Mouse (Mus musculus) lung, embryonic 15.5 days (tissue): ENCODE measurements at regions not wholly inside any gene's neighbourhood (a gene's known extent, or its start where the extent isn't known, plus 50 kb on each side); places are given as distances from the start of the nearest gene placed in this dataset.

Experiments used
- ATAC-seq: fragments of 200-750 bp; cut with Nextera tagmentation; 2 replicates; pipeline ENCODE4 v1.8.0; 2017; ENCODE audit warnings: moderate number of reproducible peaks, borderline replicate concordance; ENCODE audit not compliant: low FRiP score, low TSS enrichment; ENCODE audit errors: extremely low read depth
- H3K27ac ChIP-seq: fragments of 300-500 bp; sonication (generic); 2 replicates; pipeline ENCODE4 v1.5.1; 2015; ENCODE audit warnings: moderate library complexity, mild to moderate bottlenecking, inconsistent platforms
- H3K27me3 ChIP-seq: fragments of 300-500 bp; sonication (generic); 2 replicates; pipeline ENCODE4 v1.6.1; 2015; ENCODE audit warnings: inconsistent platforms
- H3K36me3 ChIP-seq: fragments of 300-500 bp; sonication (generic); 2 replicates; pipeline ENCODE4 v1.6.1; 2015; ENCODE audit warnings: inconsistent platforms
- H3K4me1 ChIP-seq: fragments of 300-500 bp; sonication (generic); 2 replicates; pipeline ENCODE4 v1.6.1; 2015; ENCODE audit warnings: inconsistent platforms
- H3K4me2 ChIP-seq: fragments of 300-500 bp; sonication (generic); 2 replicates; pipeline ENCODE4 v1.6.1; 2015; ENCODE audit warnings: inconsistent platforms, mild to moderate bottlenecking, moderate library complexity
- H3K4me3 ChIP-seq: fragments of 300-500 bp; sonication (generic); 2 replicates; pipeline ENCODE4 v1.5.1; 2015; ENCODE audit warnings: mild to moderate bottlenecking, inconsistent platforms
- H3K9ac ChIP-seq: fragments of 300-500 bp; sonication (generic); 2 replicates; pipeline ENCODE4 v1.6.1; 2015; ENCODE audit warnings: inconsistent platforms
- H3K9me3 ChIP-seq: fragments of 300-500 bp; sonication (generic); 2 replicates; pipeline ENCODE4 v1.6.1; 2016; ENCODE audit warnings: inconsistent platforms
- WGBS: fragments of 180-500 bp; shearing (Covaris S2); methylation state at CpG from one replicate; pipeline ENCODE4 v1.1.7; 2015; 5-methylcytosine and 5-hydroxymethylcytosine counted together

DNA sequence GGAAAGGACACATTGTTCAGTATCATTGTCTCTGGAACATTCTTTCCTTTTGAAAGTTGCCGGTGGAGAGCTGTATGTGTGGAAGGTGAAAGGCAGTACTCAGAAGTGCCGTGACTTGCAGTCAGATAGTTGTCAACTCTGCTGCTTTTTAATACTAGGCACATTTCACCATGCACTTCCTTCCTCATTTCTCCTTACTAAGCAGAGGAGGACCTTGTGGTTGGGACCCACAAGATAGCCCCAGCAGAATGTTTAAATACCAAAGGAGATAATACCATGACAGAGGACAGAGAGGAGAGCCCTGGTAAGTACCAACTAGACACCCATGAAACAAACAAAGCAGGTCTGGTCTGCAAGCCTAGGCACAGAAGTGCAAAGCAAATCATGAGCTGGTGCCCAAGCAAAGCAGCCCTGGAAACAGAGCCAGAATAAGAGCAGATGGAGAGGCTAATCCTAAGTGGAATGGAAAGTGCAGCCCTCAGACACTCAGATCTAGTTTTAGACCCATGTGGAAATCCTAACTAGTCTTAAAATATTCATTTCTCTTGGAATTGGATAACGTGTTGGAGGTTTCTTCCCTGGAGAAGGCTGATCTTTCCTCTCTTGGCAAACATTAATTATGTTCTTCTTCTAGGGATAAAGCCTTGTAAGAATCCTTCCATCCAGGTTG, 341.4 kb downstream of the Insc start:
- Histone ChIP-seq H3K4me3 (no peak overlapping the region), H3K4me1 (0 out of 2 replicates have a peak, but pooled peaks cover 6% of the 10 kb centered on the region), H3K27me3 (no peaks in the 10 kb centered on the region), H3K27ac (no peak overlapping the region), H3K9me3 (no peaks in the 10 kb centered on the region), H3K9ac (no peak overlapping the region), H3K36me3 (no peaks in the 10 kb centered on the region), H3K4me2 (no peak overlapping the region)
- no peak for ATAC-seq
- WGBS, result 79% methylated on average over 3 of the region's 3 CpGs

DNA sequence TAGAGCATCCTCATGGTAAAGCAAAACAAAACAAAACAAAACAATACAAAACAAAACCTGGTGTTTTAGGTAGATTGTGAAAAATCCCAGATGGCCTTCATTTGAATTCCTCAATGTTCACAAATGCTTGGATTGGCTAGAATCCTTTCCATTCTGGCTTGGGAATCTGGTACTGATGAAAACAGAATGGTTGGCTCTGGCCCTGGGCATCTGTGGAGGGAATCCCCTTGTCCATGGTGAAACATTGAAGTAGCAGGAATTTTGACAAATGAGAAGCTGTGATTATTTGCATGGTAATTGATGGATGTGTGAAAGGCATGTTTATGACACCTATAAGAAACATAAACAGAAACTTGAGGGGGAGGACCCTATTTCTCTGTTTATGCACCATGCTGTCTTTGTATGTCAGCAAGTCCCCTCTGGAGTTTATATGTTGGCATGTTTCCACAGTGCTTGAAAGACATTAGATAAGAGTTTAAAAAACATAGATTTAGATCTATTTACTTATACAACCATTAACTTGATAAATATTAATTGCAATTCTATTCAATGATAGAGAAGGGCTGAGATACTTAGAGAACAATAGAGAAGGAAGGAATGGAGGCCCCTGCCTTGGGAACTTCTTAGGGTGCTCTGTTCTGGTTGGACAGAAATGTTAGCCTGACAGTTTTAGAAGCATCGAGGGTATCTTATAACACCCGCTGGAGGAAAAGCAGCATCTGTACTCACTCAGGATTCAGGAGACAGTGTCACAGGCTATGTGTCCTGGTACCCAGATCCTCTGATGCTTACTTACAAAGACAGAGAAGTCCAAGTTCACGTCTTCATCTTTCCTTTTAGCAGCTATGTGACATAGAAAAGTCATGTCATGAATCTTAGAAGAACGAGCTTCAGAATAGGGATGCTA, 343.3 kb downstream of the Insc start:
- H3K27me3 ChIP-seq, result no peaks in the 10 kb centered on the region
- no peak overlapping the region for H3K4me3 ChIP-seq
- ATAC-seq, result peak; percentile 91
- H3K27ac ChIP-seq, result no peak overlapping the region
- WGBS, result 33% methylated on average over 4 of the region's 4 CpGs
- 0 out of 2 replicates have a peak, but pooled peaks cover 6% of the 10 kb centered on the region for H3K4me1 ChIP-seq
- no peaks in the 10 kb centered on the region for H3K9me3 ChIP-seq
- no peak overlapping the region for H3K4me2 ChIP-seq
- H3K36me3 ChIP-seq, result no peaks in the 10 kb centered on the region
- H3K9ac ChIP-seq, result no peak overlapping the region

DNA sequence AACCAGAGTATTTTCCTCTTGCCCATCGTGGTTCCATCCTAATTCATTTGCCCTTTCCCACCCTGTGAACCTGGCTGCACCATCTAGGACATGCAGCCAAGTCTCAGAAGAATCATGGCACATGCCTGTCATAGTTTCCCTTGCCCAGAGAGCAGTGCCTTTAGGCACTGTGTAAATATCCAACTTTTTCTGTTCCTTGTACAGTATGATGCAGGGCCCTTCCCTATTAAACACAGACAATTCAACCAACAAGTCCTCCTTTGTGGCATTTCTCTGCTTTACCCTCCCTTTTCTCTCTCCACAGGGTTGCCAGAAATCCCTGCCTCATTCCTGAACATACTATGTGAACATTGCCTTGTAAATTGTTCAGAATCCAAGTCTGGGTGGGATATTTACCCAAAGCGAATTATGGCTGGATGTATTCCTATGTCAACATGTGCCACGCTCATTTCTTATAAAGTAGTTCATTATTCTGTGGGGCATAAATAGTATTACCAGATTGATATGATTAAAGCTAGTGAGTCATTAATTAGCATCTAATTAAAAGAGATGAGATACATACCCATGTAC, 349.1 kb downstream of the Insc start:
- no peak overlapping the region for H3K4me3 ChIP-seq
- H3K27ac ChIP-seq, result peak overlapping the region; percentile 15; the same call in 1 of the 2 replicates
- no peak overlapping the region for H3K4me2 ChIP-seq
- H3K36me3 ChIP-seq, result no peaks in the 10 kb centered on the region
- 69% methylated on average over 3 of the region's 3 CpGs for WGBS
- no peak overlapping the region for H3K9ac ChIP-seq
- no peaks in the 10 kb centered on the region for H3K9me3 ChIP-seq
- no peaks in the 10 kb centered on the region for H3K4me1 ChIP-seq
- no peak for ATAC-seq
- H3K27me3 ChIP-seq, result no peaks in the 10 kb centered on the region

DNA sequence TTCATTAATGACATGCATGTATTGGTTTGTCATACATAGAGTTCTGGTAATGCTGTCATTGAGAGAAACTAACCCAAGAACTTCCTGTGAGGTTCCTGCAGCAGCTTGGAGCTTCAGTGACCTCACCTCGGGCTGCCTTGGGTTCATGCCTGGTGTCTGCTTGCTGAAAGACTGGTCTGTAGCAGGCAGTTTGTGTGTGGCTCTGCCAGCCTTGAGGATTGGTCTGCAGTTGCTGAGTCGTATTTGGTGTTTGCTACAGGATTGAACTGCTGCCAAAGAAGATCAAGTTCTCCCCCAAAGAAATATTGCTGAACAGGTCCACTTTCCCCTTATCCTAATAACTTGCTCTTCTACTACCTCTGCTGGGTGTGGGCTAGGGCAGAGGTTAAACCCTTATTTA, 362.5 kb downstream of the Insc start:
- no peak for ATAC-seq
- Histone ChIP-seq H3K27ac (no peak overlapping the region), H3K4me1 (no peaks in the 10 kb centered on the region), H3K27me3 (no peaks in the 10 kb centered on the region), H3K9me3 (no peaks in the 10 kb centered on the region), H3K36me3 (no peaks in the 10 kb centered on the region), H3K4me2 (no peak overlapping the region), H3K9ac (no peak overlapping the region), H3K4me3 (no peak overlapping the region)
- WGBS, result 43% methylated on average over 2 of the region's 2 CpGs

DNA sequence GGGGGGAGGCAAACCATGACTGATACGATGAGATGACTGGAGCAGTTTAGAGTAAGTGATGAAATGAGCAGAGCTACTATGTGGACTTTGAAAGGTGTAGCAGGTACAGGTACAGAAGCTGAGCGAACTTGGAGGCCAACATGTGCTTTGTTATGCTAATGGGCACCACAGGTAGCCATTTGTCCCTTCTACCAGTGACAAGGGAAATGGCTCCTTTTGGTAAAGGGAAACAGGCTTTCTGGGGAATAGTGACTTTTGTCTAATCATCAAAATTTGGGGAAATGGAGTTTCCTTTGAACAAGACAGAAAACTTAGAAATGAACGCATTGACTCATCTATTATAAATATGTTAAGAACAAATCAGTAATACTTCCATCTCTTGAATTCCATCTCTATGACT, 368.8 kb downstream of the Insc start:
- H3K4me3 ChIP-seq, result no peak overlapping the region
- no peaks in the 10 kb centered on the region for H3K4me1 ChIP-seq
- ATAC-seq, result no peak
- H3K27me3 ChIP-seq, result no peaks in the 10 kb centered on the region
- 57% methylated on average over 3 of the region's 3 CpGs for WGBS
- no peak overlapping the region for H3K27ac ChIP-seq
- no peak overlapping the region for H3K4me2 ChIP-seq
- no peaks in the 10 kb centered on the region for H3K36me3 ChIP-seq
- no peaks in the 10 kb centered on the region for H3K9me3 ChIP-seq
- no peak overlapping the region for H3K9ac ChIP-seq

DNA sequence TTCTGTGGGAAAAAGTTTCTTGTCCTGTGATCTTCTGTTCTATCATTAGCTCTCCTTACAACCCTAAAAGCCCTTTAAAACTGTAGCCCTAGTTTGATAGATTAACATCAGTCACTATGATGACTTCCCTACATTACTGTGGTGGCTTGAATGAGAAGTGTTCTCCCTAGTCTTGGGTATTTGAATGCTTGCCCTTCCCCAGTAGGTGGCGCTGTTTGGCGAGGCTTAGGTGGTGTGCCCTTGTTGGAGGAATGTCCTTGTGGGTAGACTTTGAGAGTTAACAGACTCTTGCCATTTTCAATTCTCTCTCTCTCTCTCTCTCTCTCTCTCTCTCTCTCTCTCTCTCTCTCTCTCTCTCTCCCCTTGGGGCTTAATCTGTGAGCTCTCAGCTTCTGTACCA, 379.8 kb downstream of the Insc start:
- Histone ChIP-seq H3K4me2 (no peak overlapping the region), H3K4me3 (no peak overlapping the region), H3K4me1 (no peaks in the 10 kb centered on the region), H3K36me3 (no peaks in the 10 kb centered on the region), H3K9me3 (no peaks in the 10 kb centered on the region), H3K27ac (no peak overlapping the region), H3K9ac (no peak overlapping the region), H3K27me3 (no peaks in the 10 kb centered on the region)
- WGBS, result 46% methylated on average over 2 of the region's 2 CpGs
- no peak for ATAC-seq

DNA sequence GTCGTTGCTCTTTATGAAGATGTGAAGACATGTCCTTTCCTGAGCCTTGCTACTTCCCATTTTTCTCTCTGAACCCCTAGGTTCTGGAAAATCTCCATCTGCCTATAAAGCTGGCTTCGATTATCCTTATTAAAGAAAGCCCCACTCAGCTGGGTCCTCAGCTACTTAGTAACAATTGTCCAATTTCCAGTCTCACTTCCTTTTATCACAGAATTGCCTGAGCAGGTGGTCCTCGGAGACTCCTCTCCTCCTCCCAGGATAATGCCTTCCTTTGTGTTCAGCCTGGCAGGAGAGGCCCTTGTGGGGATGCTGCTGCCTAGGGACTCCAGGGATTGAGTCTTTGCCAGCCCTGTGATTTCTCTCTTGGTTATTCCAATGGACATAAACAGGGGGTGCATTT, 385.5 kb downstream of the Insc start:
- Histone ChIP-seq H3K27me3 (no peaks in the 10 kb centered on the region), H3K4me3 (no peak overlapping the region), H3K4me2 (no peak overlapping the region), H3K36me3 (no peaks in the 10 kb centered on the region), H3K4me1 (no peaks in the 10 kb centered on the region), H3K27ac (no peak overlapping the region), H3K9me3 (no peaks in the 10 kb centered on the region), H3K9ac (no peak overlapping the region)
- ATAC-seq, result no peak
- WGBS, result 40% methylated on average over 3 of the region's 3 CpGs

DNA sequence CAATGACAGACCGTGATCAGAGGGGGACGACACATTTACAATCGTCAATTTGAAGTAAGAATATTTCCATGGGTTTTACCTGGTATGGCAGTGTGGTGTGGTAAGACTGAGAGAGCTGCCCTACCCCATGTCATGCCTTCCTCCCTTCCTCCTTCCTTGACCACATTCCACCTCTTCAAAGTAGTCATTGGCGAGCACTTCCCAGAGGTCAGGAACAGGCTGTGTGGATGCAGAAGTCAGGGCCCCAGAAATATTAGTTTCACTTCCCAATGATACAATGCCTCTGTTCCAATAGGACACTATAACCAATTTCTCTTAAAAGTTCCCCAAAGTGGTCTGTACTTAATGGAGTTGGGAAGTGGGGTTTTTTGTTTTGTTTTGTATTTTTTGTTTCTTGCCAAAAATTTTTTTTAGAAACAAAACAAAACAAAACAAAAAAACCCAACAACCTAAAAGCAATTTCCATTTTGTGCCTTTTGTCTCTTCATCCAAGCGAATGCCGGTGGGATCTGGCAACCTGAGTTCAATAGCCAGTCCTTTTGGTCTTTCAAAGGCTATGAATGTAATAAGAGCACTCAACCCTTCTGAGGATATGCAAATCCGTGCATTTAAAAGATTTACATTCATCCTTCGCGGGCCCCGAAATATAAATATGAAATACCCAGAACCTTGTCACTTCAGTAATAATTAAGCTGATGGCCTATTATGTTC, 387.9 kb downstream of the Insc start:
- no peaks in the 10 kb centered on the region for H3K4me1 ChIP-seq
- no peaks in the 10 kb centered on the region for H3K27me3 ChIP-seq
- H3K4me2 ChIP-seq, result no peak overlapping the region
- 90% methylated on average over 10 of the region's 10 CpGs for WGBS
- H3K4me3 ChIP-seq, result no peak overlapping the region
- H3K27ac ChIP-seq, result no peak overlapping the region
- ATAC-seq, result no peak
- H3K36me3 ChIP-seq, result no peaks in the 10 kb centered on the region
- H3K9ac ChIP-seq, result no peak overlapping the region
- H3K9me3 ChIP-seq, result no peaks in the 10 kb centered on the region

DNA sequence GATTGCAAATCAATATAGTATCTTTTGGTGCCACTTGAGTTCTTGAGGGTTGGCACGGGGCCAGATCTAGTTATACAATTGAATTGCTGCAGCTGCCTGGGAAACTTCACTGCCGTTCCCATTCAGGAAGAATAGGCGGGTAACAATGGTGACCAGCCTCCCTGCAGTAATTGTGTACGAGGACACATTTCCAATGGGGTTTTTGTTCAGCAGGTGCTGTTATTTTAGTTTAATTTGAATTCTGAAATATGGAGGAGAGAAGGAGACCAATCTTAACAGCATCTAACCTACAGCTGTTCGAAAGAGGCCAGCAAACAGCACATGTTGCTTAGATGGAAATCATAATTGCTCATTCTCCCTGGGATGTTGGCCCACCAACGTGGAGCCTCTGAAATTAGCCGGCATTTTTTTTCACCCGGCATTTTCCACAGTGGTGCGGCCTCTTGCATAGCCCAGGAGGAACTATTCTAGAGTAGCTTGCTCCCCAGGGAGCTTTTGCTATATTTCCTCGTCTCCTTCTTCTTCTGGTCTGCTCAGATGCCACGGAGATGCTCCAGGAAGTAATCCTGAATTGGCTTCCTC, 388.6 kb downstream of the Insc start:
- no peaks in the 10 kb centered on the region for H3K4me1 ChIP-seq
- H3K36me3 ChIP-seq, result no peaks in the 10 kb centered on the region
- H3K9ac ChIP-seq, result no peak overlapping the region
- ATAC-seq, result no peak
- no peak overlapping the region for H3K27ac ChIP-seq
- H3K27me3 ChIP-seq, result no peaks in the 10 kb centered on the region
- H3K4me2 ChIP-seq, result no peak overlapping the region
- WGBS, result 68% methylated on average over 11 of the region's 11 CpGs
- no peak overlapping the region for H3K4me3 ChIP-seq
- no peaks in the 10 kb centered on the region for H3K9me3 ChIP-seq

DNA sequence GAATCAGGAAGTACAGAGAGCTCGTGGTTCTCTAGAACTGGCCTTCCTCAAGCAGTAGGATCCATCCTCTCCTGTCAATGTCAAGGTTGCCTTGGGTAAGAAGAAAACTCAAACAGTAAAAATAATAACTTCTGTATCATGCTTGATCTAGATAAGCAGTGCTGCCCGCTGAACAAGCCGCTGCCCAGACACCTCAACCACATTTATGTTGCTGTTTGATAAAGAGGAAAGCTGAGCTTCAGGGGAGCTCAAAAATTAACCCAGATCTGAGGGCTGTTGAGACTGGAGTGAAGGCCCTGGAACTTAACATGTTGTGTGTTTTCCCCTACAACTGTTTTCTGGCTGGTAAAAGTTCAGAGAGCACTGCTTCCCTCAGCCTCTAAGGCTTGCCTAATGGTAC, 389.1 kb downstream of the Insc start:
- H3K27ac ChIP-seq, result no peak overlapping the region
- H3K4me2 ChIP-seq, result no peak overlapping the region
- ATAC-seq, result no peak
- no peak overlapping the region for H3K9ac ChIP-seq
- no peak overlapping the region for H3K4me3 ChIP-seq
- no peaks in the 10 kb centered on the region for H3K36me3 ChIP-seq
- H3K9me3 ChIP-seq, result no peaks in the 10 kb centered on the region
- H3K4me1 ChIP-seq, result no peaks in the 10 kb centered on the region
- 73% methylated on average over 3 of the region's 3 CpGs for WGBS
- no peaks in the 10 kb centered on the region for H3K27me3 ChIP-seq

DNA sequence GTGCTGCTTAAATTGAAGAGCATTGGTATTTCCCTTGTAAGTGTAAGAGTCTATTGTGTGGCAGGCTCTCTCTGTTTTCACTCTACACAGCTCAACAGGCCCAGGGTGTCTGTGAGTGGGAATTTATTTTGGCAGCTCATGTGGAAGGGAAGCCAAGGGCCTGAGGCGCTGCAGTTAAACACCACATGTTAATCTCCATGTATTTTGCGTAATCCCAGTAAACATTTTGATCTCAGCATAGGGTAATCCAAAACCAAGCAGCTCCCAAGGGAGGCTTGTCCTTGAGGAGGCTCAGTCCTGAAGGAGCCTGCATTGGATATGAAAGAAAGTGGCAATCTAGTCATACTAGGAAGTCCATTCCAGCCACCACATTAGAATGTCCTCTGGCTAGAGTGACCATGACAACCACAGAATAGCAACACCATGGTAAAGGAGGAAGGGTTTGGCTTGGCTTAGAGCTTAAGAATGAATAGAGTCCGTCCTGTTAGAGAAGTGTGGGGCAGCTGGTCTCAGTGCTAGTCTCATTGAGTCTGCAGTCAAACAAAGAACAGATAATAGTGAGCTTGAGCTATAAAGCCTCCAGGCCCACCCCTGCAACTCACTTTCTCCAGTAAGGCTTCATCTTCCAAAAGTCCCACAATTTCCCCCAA, 391.6 kb downstream of the Insc start:
- Histone ChIP-seq H3K4me1 (no peaks in the 10 kb centered on the region), H3K4me3 (no peak overlapping the region), H3K4me2 (no peak overlapping the region), H3K9ac (no peak overlapping the region), H3K36me3 (no peaks in the 10 kb centered on the region), H3K9me3 (no peaks in the 10 kb centered on the region), H3K27ac (no peak overlapping the region), H3K27me3 (no peaks in the 10 kb centered on the region)
- peak; percentile 14; the same call in 1 of the 2 replicates for ATAC-seq
- 79% methylated on average over 3 of the region's 3 CpGs for WGBS
